Mouse (Mus musculus) stomach, postnatal 0 days (tissue): Measurements from ENCODE around the gene Nos1.

Experiments used
- CTCF ChIP-seq: IDR thresholded peaks from 2 replicates; pipeline ENCODE4 v1.5.1; 2016; ENCODE audit warnings: antibody characterized with exemption, low read depth, mild to moderate bottlenecking, moderate library complexity
- EP300 ChIP-seq: optimal IDR thresholded peaks from 2 replicates; pipeline ENCODE3; 2016; ENCODE audit warnings: antibody characterized with exemption

GRCm38 (mm10) chr5:117976657-117977500 lies 196.0 kb downstream of the Nos1 start, which contains the start of gene Fbxo21:
- TF ChIP-seq CTCF (peak; percentile 49), EP300 (no peak)
